Mouse (Mus musculus) cerebellum, adult (tissue): ENCODE measurements around the gene Slc35b1.
"Not testable (repeated sequence)": the region's sequence is repeated elsewhere in the genome, so short reads cannot be mapped to it uniquely, and the experiment has no call there.

Experiments
- ATAC-seq: cut with Nextera tagmentation; 2 replicates; pipeline ENCODE4 v1.9.2; 2017; ENCODE audit warnings: mild to moderate bottlenecking, moderate library complexity, mixed read lengths; ENCODE audit not compliant: insufficient number of reproducible peaks, low FRiP score, low TSS enrichment

The Slc35b1 gene

GRCm38 (mm10) chr11:95392223-95392667, 7.8 kb downstream of the Slc35b1 start:
- peak; percentile 54; the same call in 1 of the 2 replicates for ATAC-seq

- no peak for ATAC-seq
Measured at GRCm38 (mm10) chr11:95392708-95393499, 8.4 kb downstream of the Slc35b1 start.

GRCm38 (mm10) chr11:95393500-95393816, 9.0 kb downstream of the Slc35b1 start:
- ATAC-seq: no peak

GRCm38 (mm10) chr11:95394112-95394511, 9.6 kb downstream of the Slc35b1 start:
- ATAC-seq: no peak

GRCm38 (mm10) chr11:95396548-95396947, 12.1 kb downstream of the Slc35b1 start:
- ATAC-seq: peak; percentile 16; the same call in 1 of the 2 replicates

- ATAC-seq: no peak
Measured at GRCm38 (mm10) chr11:95397843-95398835, 13.6 kb downstream of the Slc35b1 start.

- no peak for ATAC-seq
Measured at GRCm38 (mm10) chr11:95399520-95400020, 15.1 kb downstream of the Slc35b1 start.

- ATAC-seq: no peak
Measured at GRCm38 (mm10) chr11:95401568-95401967, 17.1 kb downstream of the Slc35b1 start.

- peak; percentile 87 for ATAC-seq
Measured at GRCm38 (mm10) chr11:95402196-95402595, 17.7 kb downstream of the Slc35b1 start.

GRCm38 (mm10) chr11:95402658-95403101, 18.2 kb downstream of the Slc35b1 start:
- ATAC-seq: 0 out of 2 replicates have a peak, but pooled peaks have one; percentile 6

- ATAC-seq: no peak
Measured at GRCm38 (mm10) chr11:95403382-95404340, 19.2 kb downstream of the Slc35b1 start.

GRCm38 (mm10) chr11:95405771-95406170, 21.3 kb downstream of the Slc35b1 start:
- no peak for ATAC-seq

- not testable (repeated sequence) for ATAC-seq
Measured at GRCm38 (mm10) chr11:95406398-95406797, 21.9 kb downstream of the Slc35b1 start.

- ATAC-seq: no peak
Measured at GRCm38 (mm10) chr11:95409450-95410112, 25.1 kb downstream of the Slc35b1 start.

- no peak for ATAC-seq
Measured at GRCm38 (mm10) chr11:95411453-95412013, 27.0 kb downstream of the Slc35b1 start.

GRCm38 (mm10) chr11:95412615-95413014, 28.1 kb downstream of the Slc35b1 start:
- no peak for ATAC-seq

- peak; percentile 56; the same call in 1 of the 2 replicates for ATAC-seq
Measured at GRCm38 (mm10) chr11:95413641-95414535, 29.4 kb downstream of the Slc35b1 start, which contains the start of gene Spop. Spop (plus strand) TSS chr11:95414080.
